Mouse (Mus musculus) forebrain, embryonic 10.5 days (tissue): ENCODE results near the gene Fkbp1b. TPM values are rescaled to one million over a fixed set of nuclear protein-coding genes. Genes with fewer than 3 reads are reported as not detected.
A peak's percentile ranks its signal among the peaks of the same experiment; 100 is the strongest.
"Not testable (repeated sequence)": the region's sequence is repeated elsewhere in the genome, so short reads cannot be mapped to it uniquely, and the experiment has no call there.

Experiments
- DNase-seq: peaks from one replicate; pipeline ENCODE4 v3.0.0-alpha.2; 2017; ENCODE audit warnings: low spot score; ENCODE audit errors: extremely low spot score
- H3K27ac ChIP-seq: fragments of 300-500 bp; sonication (generic); 2 replicates; pipeline ENCODE4 v1.5.1; 2016; ENCODE audit warnings: mild to moderate bottlenecking
- H3K27me3 ChIP-seq: fragments of 300-500 bp; sonication (generic); 2 replicates; pipeline ENCODE4 v1.6.1; 2016; ENCODE audit warnings: mild to moderate bottlenecking; ENCODE audit not compliant: poor library complexity, severe bottlenecking
- H3K36me3 ChIP-seq: fragments of 300-500 bp; sonication (generic); replicated peaks from 2 replicates; pipeline ENCODE4 v1.6.1; 2016; ENCODE audit warnings: mild to moderate bottlenecking, moderate library complexity
- H3K4me1 ChIP-seq: fragments of 300-500 bp; sonication (generic); 2 replicates; pipeline ENCODE4 v1.6.1; 2016
- H3K4me3 ChIP-seq: fragments of 300-500 bp; sonication (generic); 2 replicates; pipeline ENCODE4 v1.5.1; 2016; ENCODE audit warnings: mild to moderate bottlenecking, moderate library complexity
- H3K9me3 ChIP-seq: fragments of 300-500 bp; sonication (generic); 2 replicates; pipeline ENCODE4 v1.6.1; 2016; ENCODE audit warnings: mild to moderate bottlenecking, moderate library complexity
- WGBS: fragments of 180-500 bp; shearing (Covaris S2); methylation state at CpG from one replicate; pipeline ENCODE4 v1.1.7; 2016; 5-methylcytosine and 5-hydroxymethylcytosine counted together
- polyA plus RNA-seq: library from polyadenylated mRNA; unstranded; fragments of >200 nt; fragmentation: Nextera tagmentation; extraction: Ambion mirVana; gene quantifications from 2 replicates; pipeline ENCODE4 v1.2.1, GENCODE M21; 2016

Fkbp1b gene
- polyA plus RNA-seq, 1 experiment from 2014 or later: 4.3 TPM

- WGBS: 2% methylated on average over 11 of the region's 11 CpGs
- Histone ChIP-seq H3K9me3 (no peaks in the 10 kb centered on the region), H3K27me3 (peaks cover 34% of the 10 kb centered on the region), H3K4me3 (peak overlapping the region; percentile 89), H3K27ac (peak overlapping the region; percentile 84), H3K36me3 (no peaks in the 10 kb centered on the region), H3K4me1 (peaks cover 32% of the 10 kb centered on the region)
- DNase-seq: peak; percentile 22
Observed at GRCm38 (mm10) chr12:4840741-4841140, 650 bp downstream of the Fkbp1b start.

GRCm38 (mm10) chr12:4840010-4840409, 1.4 kb downstream of the Fkbp1b start:
- 60% methylated on average over 6 of the region's 6 CpGs for WGBS
- no peaks in the 10 kb centered on the region for H3K9me3 ChIP-seq
- no peaks in the 10 kb centered on the region for H3K36me3 ChIP-seq
- peaks cover 32% of the 10 kb centered on the region for H3K4me1 ChIP-seq
- peaks cover 34% of the 10 kb centered on the region for H3K27me3 ChIP-seq
- H3K27ac ChIP-seq: no peak overlapping the region
- H3K4me3 ChIP-seq: 0 out of 2 replicates have a peak overlapping the region, but pooled peaks have one; percentile 89
- no peak for DNase-seq

GRCm38 (mm10) chr12:4836959-4837358, 4.4 kb downstream of the Fkbp1b start:
- Histone ChIP-seq H3K9me3 (no peaks in the 10 kb centered on the region), H3K27ac (no peak overlapping the region), H3K27me3 (peaks cover 24% of the 10 kb centered on the region), H3K4me3 (no peak overlapping the region), H3K4me1 (peaks cover 18% of the 10 kb centered on the region), H3K36me3 (peaks cover 5% of the 10 kb centered on the region)
- no peak for DNase-seq
- WGBS: 55% methylated on average over 4 of the region's 4 CpGs

GRCm38 (mm10) chr12:4827256-4827655, 14.1 kb downstream of the Fkbp1b start:
- H3K36me3 ChIP-seq: peaks cover 94% of the 10 kb centered on the region
- H3K9me3 ChIP-seq: no peaks in the 10 kb centered on the region
- no peaks in the 10 kb centered on the region for H3K27me3 ChIP-seq
- no peak for DNase-seq
- no peaks in the 10 kb centered on the region for H3K4me1 ChIP-seq
- H3K4me3 ChIP-seq: no peak overlapping the region
- H3K27ac ChIP-seq: no peak overlapping the region
- WGBS: 77% methylated on average over 3 of the region's 3 CpGs

GRCm38 (mm10) chr12:4817361-4818101, 23.9 kb downstream of the Fkbp1b start, which contains the start of gene Sf3b6:
TSS of gene Sf3b6 (plus strand) at chr12:4817544.
- under 1% methylated on average over 49 of the region's 49 CpGs for WGBS
- H3K27ac ChIP-seq: peak within 1 kb of the TSS; percentile 89
- peaks cover 28% of the 10 kb centered on the region for H3K36me3 ChIP-seq

GRCm38 (mm10) chr12:4816680-4817360, 24.6 kb downstream of the Fkbp1b start:
- 11% methylated on average over 24 of the region's 24 CpGs for WGBS
- peaks cover 20% of the 10 kb centered on the region for H3K36me3 ChIP-seq
- H3K4me1 ChIP-seq: peaks cover 21% of the 10 kb centered on the region
- H3K27ac ChIP-seq: peak overlapping the region; percentile 89
- no peak for DNase-seq
- H3K4me3 ChIP-seq: peak overlapping the region; percentile 87
- H3K27me3 ChIP-seq: no peaks in the 10 kb centered on the region
- no peaks in the 10 kb centered on the region for H3K9me3 ChIP-seq

More at GRCm38 (mm10) chr12:4817361-4818101, 23.9 kb downstream of the Fkbp1b start, which contains the start of gene Sf3b6:
- no peaks in the 10 kb centered on the region for H3K27me3 ChIP-seq
- no peaks in the 10 kb centered on the region for H3K9me3 ChIP-seq
- DNase-seq: peak; percentile 99
- H3K4me1 ChIP-seq: peaks cover 21% of the 10 kb centered on the region
- peak within 1 kb of the TSS; percentile 87 for H3K4me3 ChIP-seq

- peaks cover 3% of the 10 kb centered on the region; the same call in 1 of the 2 replicates for H3K9me3 ChIP-seq
- no peaks in the 10 kb centered on the region for H3K27me3 ChIP-seq
- H3K27ac ChIP-seq: no peak overlapping the region
- no peak overlapping the region for H3K4me3 ChIP-seq
- 89% methylated on average over 4 of the region's 4 CpGs for WGBS
- no peak for DNase-seq
- peaks cover 16% of the 10 kb centered on the region for H3K4me1 ChIP-seq
- H3K36me3 ChIP-seq: no peaks in the 10 kb centered on the region
Observed at GRCm38 (mm10) chr12:4813636-4814035, 27.8 kb downstream of the Fkbp1b start.

GRCm38 (mm10) chr12:4811705-4812104, 29.7 kb downstream of the Fkbp1b start:
- no peak for DNase-seq

GRCm38 (mm10) chr12:4811036-4811435, 30.4 kb downstream of the Fkbp1b start:
- Histone ChIP-seq H3K27me3 (no peaks in the 10 kb centered on the region), H3K36me3 (no peaks in the 10 kb centered on the region), H3K9me3 (peaks cover 3% of the 10 kb centered on the region; the same call in 1 of the 2 replicates), H3K4me3 (no peak overlapping the region), H3K4me1 (no peaks in the 10 kb centered on the region), H3K27ac (no peak overlapping the region)
- DNase-seq: no peak
- WGBS: 89% methylated on average over 4 of the region's 4 CpGs

More at GRCm38 (mm10) chr12:4811705-4812104, 29.7 kb downstream of the Fkbp1b start:
- Histone ChIP-seq H3K36me3 (no peaks in the 10 kb centered on the region), H3K27ac (no peak overlapping the region), H3K4me1 (peaks cover 4% of the 10 kb centered on the region), H3K4me3 (no peak overlapping the region), H3K9me3 (peaks cover 3% of the 10 kb centered on the region; the same call in 1 of the 2 replicates), H3K27me3 (no peaks in the 10 kb centered on the region)
- 76% methylated on average over 3 of the region's 3 CpGs for WGBS

- H3K27ac ChIP-seq, H3K36me3 ChIP-seq, H3K4me3 ChIP-seq, H3K27me3 ChIP-seq, DNase-seq, H3K4me1 ChIP-seq: not testable (repeated sequence)
- WGBS: 79% methylated on average over 6 of the region's 6 CpGs
- H3K9me3 ChIP-seq: peaks cover 15% of the 10 kb centered on the region
Observed at GRCm38 (mm10) chr12:4797471-4797870, 43.9 kb downstream of the Fkbp1b start.

GRCm38 (mm10) chr12:4793718-4794117, 47.7 kb downstream of the Fkbp1b start:
- H3K27me3 ChIP-seq: no peaks in the 10 kb centered on the region
- H3K4me1 ChIP-seq: no peaks in the 10 kb centered on the region
- DNase-seq: no peak
- WGBS: 73% methylated on average over 1 of the region's 1 CpGs
- no peaks in the 10 kb centered on the region for H3K9me3 ChIP-seq
- H3K36me3 ChIP-seq: no peaks in the 10 kb centered on the region
- H3K27ac ChIP-seq: no peak overlapping the region
- no peak overlapping the region for H3K4me3 ChIP-seq

GRCm38 (mm10) chr12:4788128-4788527, 53.3 kb downstream of the Fkbp1b start:
- not testable (repeated sequence) for H3K4me1 ChIP-seq, H3K36me3 ChIP-seq, H3K27ac ChIP-seq, H3K9me3 ChIP-seq, H3K27me3 ChIP-seq, H3K4me3 ChIP-seq, DNase-seq
- WGBS: 95% methylated on average over 25 of the region's 25 CpGs

GRCm38 (mm10) chr12:4784466-4784865, 56.9 kb downstream of the Fkbp1b start:
- H3K9me3 ChIP-seq: peaks cover 2% of the 10 kb centered on the region; the same call in 1 of the 2 replicates
- no peaks in the 10 kb centered on the region for H3K4me1 ChIP-seq
- DNase-seq: no peak
- H3K4me3 ChIP-seq: no peak overlapping the region
- no peaks in the 10 kb centered on the region for H3K36me3 ChIP-seq
- H3K27me3 ChIP-seq: no peaks in the 10 kb centered on the region
- WGBS: 81% methylated on average over 2 of the region's 2 CpGs
- no peak overlapping the region for H3K27ac ChIP-seq
